Mouse (Mus musculus) kidney, adult 18-20 months (tissue): ENCODE data around the gene Icmt.

Source experiments
- DNase-seq: peaks from one replicate; pipeline ENCODE4 v3.0.0; 2021

Gene Icmt

DNA sequence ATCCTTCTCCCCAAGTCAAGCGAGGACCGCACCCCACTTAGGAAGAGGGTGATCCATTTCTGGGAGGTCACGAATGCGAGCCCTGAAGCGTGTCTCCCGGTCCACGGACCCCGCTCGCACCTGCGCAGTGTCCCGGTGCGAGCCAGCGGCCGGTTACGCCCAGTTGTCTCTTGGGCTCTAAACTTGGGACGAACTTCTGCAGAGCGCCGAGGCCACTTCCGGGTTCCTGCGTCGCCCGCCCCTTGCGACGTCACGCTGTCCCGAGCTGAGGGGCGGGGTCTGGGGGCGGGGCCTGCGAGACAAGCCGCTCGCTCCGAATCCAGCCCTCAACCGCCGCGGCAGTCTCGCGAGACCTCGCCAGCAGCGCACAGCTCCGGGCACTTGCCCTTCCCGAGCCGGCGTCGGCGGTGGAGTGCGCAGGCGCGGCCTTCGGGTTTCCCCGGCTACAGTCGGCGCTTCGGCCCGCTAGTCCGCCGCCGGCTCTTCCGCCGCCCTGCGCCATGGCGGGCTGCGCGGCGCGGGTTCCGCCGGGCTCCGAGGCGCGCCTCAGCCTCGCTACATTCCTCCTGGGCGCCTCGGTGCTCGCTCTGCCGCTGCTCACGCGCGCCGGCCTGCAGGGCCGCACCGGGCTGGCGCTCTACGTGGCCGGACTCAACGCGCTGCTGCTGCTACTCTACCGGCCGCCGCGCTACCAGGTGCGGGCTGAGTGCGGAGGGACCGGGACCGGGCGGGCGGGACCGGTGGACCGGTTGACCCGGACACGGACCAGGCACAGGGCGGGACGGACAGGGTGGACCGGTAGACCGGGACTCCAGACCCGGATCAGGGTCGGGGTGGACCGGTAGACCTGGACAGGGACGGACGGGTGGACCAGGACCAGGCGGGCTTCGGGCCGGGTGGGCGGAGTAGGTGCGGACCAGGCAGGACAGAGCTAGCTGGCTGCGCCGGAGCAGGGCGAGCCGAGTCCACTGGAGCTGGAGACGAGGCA lies at the start of gene Icmt:
Icmt (plus strand) TSS at position 354 of the 988 bp plus-strand sequence.
- DNase-seq, result peak; percentile 100

DNA sequence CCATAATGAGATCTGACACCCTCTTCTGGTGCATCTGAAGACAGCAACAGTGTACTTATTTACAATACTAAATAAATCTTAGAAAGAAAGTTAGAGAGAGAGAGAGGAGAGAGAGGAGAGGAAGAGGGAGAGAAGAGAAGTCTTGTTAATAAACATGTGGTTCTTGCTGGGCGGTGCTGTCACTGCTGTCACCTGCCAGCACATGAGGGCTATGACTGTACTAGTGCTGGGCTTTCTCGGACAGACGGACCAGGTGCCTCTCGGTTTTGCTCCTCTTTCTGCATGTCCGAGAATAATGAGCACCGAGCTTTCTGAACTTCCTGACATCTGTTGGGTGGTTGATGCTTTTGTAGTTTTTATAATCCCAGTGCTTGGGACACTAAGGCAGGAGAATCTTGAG lies 46.4 kb upstream of the Icmt start:
- no peak for DNase-seq

DNA sequence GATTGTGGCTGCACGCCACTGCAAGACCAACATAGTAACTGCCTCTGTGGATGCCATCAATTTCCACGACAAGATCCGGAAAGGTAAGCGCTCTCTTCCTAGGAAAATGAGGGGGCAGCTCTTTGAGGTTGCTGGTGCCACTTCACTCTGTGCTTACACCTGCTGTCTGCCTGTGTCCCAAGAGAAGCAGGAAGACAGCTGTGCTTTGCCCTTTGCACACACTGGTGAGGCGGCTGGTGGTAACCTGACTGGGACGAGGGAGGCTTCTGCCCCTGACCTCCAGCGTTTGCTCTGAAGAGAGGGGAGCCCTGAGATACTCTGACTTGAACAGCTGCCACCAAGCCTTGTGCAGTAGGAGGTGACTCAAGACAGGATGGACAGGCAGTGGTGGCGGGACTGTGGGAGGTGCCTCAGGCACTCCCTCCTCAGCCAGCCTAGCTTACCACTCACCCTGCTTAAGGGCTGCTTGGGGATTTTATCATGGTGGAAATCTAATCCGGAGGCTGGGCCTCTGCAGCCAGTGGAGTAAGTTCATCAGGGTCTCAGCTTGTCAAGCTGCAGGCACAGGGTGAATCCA lies 43.8 kb upstream of the Icmt start:
- DNase-seq, result no peak

DNA sequence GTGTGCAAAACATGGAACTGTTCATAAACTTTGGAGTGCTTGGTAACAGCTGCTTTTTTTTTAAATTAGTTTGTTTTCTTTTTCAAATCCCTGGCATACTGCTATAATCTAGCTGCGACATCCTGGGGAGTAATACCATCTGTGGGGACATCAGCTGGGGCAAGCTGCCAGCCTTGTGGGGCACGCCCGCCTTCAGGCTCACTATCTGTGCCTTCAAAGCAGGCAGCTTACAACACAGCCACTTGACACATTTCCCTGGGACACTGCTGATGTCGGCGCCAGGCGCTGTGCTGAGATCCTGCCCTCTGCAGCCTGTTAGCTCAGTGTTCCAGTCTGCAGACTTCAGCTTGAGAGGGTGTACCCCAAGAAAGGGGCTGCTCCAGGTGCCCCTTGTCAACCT lies 40.0 kb upstream of the Icmt start:
- DNase-seq, result no peak

DNA sequence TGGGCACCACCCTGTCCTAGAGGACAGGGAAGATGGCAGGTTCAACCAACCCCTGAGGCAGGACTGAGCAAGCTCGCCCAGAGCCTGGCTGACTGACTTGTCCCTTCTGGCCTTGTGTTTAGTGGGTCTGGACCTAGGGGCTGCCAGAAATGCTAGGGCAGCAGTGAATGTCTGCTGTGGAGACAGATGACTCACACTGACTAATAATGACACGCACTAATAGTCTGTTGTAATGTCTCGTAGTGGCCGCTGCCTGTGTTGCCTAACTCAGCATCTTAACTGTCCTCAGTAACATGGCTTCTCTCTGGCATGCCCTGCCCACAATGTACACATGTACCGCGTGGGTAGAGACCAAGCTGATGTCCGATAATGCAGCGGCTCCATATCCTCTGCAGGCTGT lies 36.6 kb upstream of the Icmt start:
- DNase-seq, result no peak

DNA sequence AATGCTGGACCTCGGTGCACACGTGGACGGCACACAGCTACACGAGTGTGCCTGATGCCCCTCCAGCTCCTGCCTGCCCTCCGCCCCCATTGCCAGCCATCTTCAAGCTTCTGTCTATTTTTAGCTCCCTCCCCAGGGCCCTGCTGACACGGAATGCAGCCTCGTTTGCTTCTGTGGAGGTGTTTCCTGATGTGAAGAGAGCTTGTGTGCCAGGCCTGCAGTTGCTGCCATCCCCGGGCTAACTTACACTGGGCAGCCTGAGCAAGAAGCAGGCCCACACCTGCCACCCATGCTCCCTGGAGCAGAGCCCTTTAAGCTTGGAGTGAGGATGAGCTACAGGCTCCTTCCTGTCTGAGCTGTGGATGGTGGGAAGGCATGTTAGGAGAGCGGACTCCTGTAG lies 34.8 kb upstream of the Icmt start:
- no peak for DNase-seq

DNA sequence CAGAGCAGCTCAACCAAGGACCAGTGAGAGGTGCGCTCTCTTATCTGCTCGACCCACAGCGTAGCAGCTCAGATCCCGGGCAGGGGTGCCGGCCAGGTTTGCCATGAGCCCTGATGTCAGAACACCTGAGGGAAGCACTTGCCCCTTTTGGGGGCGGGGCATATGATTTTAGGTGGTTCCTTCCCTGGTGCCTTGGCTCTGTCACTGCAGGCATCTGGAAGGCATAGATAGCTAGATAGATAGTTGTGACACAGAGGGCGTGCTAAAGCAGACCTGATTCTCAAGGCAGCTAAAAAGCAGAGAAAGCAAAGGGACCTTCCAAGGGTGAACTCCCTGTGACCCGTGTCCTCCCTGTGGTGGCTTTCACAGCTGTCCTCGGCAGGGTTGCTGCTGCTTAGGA lies 33.9 kb upstream of the Icmt start:
- no peak for DNase-seq

DNA sequence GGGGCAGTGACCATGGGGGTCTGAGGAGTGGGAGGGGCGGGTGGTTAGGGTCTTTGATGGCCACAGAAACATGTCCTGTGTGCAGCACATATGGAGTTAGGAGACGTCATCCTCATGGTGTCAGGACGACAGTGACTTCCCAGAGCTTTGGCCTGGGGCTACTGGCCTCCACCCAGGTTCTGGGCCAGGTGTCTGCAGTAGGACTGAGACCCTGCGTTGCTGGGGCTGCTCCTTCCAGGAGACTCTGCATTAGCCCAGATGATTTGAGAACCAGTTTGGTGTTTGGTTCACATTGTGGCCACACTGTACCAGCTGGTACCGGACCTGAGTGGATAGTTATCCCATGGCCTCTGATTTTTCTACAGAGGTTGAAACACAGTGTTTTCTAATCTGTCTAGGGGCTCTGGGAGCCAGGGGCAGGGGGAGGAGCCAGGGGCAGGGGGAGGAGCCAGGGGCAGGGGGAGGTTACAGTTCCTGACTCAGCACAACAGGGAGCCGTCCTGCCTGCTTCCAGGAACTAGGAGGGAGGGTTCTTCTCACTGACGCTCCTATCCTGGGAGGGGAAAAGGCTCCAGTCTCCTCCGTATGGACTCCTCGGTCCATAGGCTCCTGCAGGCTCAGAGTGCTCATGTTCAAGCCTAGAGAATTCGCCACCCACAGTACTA lies 33.4 kb upstream of the Icmt start:
- DNase-seq, result peak; percentile 21

DNA sequence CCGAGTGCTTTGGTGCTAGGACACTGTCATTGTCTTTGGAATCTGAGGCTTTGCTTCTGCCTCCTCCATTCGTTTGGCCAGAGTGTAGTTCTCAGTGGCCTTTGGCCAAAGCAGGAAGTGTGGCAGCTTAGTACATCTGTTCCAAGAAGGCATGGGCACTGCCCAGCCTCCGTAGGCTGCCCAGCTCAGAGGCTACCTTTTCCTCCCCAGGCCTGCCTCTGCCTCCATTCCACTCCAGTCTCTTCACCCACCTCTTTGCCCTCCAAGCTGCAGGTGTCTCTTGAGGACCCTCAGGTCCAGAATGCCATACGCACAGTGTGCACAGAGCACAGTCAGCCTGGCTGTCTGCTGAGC lies 32.9 kb upstream of the Icmt start:
- DNase-seq, result peak; percentile 34

DNA sequence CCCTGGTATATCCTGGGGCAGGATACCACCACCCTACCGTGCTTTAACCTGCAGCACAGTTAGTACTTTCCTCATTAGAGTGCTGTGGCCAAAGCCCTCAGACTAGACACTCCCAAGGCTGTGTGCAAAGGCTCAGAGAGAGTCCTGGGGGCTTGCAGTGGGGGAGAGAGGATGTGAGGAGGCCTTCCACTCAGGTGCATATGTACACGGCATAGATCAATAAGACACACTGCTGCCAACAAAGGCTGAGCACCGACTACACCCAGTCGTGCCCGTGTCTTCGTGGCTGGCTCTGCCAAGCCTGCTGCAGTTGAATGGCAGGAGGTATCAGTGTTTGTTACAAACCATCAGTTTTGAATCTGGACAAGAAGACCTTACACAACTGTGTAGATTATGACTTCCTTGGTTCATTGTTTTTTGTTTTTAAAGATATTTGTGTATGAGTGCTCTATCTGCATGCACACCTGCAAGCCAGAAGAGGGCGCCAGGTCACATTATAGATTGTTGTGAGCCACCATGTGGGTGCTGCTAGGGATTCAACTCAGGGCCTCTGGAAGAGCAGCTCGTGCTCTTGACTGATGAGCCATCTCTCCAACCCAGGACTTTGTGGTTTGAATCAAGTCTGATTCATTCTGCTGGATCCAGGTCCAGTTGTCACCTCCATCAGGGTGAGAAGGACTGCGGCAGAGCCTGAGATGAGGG lies 32.0 kb upstream of the Icmt start:
- no peak for DNase-seq

DNA sequence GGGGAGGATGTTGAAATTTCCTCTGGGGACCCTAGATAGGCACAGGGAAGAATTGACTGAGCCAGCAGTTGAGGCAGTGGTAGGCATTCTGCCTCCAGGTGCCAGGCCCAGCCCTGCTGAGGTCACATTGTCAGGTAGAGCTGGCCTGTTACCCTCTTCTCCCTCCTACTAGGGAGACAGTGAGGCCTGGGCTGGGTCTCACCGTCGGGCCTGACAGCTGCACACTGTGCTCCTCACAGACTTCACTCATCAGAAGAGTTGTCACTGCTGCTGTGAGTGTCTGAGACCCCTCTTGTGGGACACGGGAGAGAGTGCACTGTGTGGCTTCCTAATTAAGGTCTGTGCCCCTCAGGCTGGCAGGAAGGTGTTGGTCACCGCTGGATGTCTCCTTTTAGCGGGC lies 31.2 kb upstream of the Icmt start:
- DNase-seq, result no peak

DNA sequence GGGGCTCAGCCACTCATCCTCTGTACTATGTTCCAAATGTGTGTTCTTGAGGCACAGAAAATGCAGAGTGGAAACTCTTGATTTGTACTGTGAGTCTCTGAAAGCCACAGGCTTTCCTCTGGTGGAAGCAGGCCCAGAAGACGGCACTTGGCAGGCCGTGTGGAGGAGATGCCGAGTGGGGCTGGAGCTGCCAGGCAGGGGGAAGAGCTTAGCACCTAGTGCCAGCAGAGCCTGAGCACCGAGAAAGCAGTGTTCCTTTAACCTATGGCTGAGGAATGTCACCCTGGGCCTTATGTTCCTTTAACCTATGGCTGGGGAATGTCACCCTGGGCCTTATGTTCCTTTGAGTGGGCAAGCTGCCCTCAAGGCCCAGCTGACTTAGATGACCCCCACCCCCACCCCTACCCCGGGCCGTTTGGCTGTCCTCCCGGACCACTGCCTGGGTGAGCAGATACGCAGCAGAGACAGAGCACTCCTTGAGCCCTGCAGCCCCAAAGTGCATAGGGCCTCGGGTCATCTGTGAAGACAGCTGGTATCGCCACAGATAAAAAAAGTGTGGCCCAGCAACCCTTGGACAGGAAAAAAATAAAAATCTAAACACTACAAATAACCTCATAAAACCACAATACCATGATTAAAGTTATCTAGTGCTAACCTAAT lies 30.7 kb upstream of the Icmt start:
- DNase-seq, result no peak

DNA sequence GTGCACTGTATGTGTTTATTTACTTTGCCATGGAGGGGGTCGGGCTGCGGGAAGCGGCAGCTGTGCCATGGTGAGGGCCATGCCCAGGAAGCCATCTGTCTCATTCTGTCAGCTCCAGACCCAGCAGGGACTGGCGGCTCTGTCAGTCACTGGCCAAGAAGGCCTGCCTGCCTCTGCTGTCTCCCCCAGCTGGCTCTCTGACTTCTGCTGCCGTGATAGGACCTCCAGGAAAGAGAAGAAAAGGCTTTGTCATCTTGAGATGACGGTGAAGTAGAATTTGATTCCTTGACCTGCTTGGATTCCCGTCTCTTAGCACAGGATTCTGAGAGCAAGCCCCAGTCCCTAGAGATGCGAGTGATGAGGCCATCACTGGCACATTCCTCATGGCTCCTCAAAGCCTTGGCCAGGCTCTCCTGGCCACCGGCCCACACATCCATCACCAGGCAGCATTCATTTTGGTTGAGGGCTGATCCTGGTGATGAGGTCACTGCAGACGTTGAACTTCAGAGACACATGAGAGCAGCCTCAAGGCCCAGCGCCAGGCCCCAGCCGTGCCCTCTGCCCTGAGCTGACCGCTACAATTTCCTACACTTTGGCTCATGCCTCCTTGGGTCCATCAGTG lies 29.2 kb upstream of the Icmt start:
- DNase-seq, result no peak

DNA sequence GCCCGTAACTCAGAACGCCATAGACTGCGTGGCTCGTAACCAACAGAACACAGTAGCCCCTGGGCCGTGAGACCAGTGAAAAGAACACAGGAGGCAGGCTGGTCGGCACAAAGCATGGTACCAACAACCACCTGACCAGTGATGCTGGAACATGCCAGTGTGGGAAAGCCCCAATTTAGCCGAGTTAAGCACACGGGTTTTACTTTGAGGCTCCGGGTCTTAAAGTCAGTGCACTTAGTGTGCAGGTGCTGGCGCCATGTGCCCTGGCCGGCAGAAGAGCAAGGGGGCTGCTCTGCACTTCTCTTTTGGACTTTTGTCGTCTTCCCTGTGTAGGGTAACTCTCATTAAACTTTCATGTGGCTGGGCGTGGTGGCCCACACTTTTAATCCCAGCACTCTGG lies 27.1 kb upstream of the Icmt start:
- DNase-seq, result no peak

DNA sequence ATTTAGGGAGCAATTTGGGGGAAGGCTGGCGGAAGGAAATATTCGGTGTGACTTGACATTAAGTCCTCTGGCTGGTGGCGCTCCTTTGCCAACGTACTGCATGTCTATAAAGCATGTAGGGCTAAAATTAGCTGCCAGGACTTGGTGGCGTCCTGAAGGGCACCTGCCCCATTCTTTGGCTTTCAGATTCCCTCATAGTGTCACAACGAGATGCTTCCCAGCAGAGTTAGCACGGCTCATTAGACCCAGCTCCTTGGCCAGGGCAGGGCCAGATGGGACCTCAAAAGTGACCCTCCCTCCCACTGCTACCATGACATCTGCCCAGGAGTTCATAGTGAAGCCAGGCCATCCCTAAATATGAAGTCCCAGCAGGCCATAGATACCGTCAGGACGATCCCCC lies 26.4 kb upstream of the Icmt start:
- DNase-seq, result no peak

DNA sequence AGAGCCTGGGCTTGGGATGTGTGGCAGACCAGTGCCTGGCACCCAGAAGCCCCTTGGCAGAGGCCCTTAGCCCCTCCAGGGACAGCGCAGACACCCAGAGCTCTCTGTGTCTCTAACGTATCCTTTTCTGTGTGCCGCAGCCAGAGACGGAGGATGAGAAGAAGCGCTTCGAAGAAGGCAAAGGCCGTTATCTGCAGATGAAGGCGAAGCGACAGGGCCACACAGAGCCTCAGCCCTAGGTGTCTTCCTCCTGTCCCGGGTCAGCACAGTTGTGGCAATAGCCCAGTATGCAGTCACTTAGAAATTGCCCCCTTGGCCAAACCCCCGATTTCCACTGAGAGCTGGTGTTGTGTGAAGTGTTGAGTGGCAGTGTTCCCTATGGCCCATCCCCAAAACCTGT lies 25.7 kb upstream of the Icmt start:
- no peak for DNase-seq

DNA sequence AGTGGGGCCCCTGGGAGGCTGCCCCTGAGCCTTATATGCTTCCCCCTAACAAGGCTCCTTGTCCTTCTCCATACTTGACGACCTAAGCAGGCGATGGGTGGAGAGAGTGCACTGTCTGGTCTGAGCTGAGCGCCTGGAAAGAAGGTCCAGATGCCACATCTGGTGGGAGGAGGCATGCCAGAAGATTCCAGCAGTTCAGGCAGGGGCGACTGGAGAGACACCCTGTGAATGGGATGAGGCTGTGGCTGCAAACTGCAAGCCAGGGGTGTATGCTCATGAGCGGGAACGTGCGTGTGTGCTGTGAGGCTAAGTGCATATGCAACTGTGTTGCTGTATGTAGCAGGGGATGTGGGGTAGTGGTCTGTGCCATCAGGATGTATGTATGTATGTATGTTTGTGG lies 25.0 kb upstream of the Icmt start:
- no peak for DNase-seq

DNA sequence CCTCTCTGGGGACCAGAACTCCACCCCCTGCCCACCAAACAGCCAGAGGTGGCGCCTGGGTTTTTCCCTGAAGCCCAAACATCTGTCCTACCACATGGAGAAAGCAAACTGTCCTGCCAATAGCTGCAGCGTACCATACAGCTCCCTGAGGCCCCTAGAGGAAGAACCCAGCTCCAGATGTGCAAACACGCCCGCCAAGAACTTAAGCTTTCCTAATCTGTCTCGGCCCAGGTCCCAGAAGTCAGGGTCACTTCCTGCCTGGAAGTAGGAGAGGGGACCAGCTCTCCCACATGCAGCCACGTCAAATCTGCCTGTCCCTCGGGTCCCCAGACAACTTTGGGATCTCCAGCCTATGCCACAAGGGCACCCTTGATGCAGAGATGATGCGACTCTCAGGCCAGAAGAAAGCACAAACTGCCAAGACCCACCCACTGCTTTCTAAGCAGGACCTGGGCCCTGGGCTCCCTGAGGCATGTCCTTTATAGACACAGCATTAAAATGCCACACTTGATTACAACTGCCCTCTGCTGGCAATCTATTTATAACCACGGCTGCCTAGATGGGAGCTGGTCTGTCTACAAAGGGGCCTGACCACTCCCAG lies 24.5 kb upstream of the Icmt start:
- DNase-seq, result peak; percentile 43

DNA sequence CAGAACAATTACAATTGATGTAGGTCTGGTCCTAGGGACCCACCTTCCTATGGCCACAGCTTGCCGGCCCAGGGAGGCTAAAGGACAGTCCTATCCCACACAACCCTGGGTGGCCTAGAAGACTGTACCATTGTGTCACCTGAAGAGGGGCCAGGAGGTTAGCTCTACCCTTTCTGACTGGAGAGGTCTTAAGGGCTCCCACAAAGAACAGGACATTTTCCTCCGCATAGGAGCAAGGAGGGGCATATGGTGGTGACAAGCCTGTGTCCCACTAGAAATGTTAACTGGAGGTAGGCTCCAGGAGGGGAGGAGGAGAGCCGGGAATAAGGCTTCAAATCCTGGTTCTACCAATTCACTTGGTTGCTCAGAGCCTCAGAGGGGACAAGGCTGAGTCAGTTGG lies 23.8 kb upstream of the Icmt start:
- DNase-seq, result no peak

DNA sequence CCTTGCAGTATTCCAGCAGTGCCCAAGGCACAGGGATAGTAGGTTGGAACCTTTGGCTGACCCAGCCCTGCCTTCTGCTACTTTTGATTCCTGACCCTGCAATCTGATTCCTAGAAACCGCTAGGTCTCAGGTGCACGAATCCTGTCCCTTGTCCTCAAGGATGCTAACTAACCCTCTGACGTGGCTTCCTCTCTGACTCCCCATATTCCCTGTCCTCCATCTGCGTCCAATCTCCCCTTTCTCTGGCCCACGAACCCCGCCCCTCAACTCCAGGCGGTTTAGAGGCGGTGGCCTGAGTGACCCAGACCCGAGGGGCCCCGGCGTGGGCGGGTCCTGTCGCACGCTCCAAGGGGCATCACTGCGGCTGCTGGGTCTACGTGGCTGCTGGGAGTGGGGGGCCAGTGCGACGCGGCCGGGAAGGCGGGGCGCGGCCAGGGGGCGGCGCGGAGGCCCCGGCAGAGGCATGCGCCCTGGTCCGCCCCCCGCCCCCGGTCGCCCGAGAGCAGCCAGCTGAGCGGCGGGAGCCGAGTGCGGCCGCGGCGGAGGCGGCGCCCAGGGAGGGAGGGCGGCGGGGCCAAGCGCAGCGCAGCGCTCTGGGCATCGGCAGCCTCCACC lies 23.3 kb upstream of the Icmt start, which contains the start of gene Gpr153:
Gpr153 (plus strand) TSS at position 612 of the 616 bp plus-strand sequence.
- DNase-seq, result peak; percentile 34

DNA sequence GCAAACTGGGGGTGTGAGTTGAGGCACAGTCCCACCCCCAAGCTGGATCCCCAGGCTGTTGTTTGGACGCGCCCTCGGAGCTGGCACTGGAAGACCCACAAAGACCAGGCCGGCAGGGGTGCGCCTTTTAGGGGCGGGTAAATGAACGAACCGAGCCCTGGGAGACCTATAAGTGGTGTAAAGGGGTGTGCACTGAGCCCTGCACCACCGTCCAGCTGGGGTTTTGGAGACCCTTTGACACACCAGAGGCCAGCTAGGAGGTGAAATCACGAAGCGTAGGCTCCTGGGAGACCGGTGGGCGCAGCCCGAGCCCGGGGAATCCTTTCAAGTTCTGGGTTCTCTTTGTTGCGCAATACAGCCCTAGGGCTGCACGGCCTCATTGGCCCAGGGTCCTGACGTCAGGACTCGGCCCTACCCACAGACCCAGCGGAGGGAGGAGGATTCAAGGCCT lies 22.3 kb upstream of the Icmt start:
- DNase-seq, result no peak
